Mouse (Mus musculus) left cerebral cortex, adult 2 months (tissue): ENCODE results near the gene 4933427D14Rik. TPM values are rescaled to one million over a fixed set of nuclear protein-coding genes. Genes with fewer than 3 reads are reported as not detected.
A peak's percentile ranks its signal among the peaks of the same experiment; 100 is the strongest.

ENCODE experiments used
- DNase-seq, 2 experiments: peaks; one replicate each; pipeline ENCODE4 v3.0.0; 2021 to 2022; ENCODE audit warnings: low spot score in 2 of 2, mixed read lengths in 1 of 2; ENCODE audit errors: extremely low spot score in 1 of 2
- H3K27ac ChIP-seq: fragments of 200-600 bp; 2 replicates; pipeline ENCODE4 v1.8.1; 2022
- H3K4me3 ChIP-seq: fragments of 200-600 bp; 2 replicates; pipeline ENCODE4 v1.8.1; 2022
- CTCF ChIP-seq: fragments of 200-600 bp; IDR thresholded peaks from 2 replicates; pipeline ENCODE4 v1.8.1; 2022; ENCODE audit warnings: antibody characterized with exemption, mild to moderate bottlenecking, moderate library complexity
- intact Hi-C: fragments of 180-260 bp; cut with DNase I; formaldehyde crosslinking; loops from one replicate; pipeline ENCODE4 v1.15.1; 2025
- total RNA-seq, 2 experiments: library from RNA; stranded (reverse); gene quantifications; 2 replicates each; pipeline ENCODE4 v1.2.3; 2021

4933427D14Rik gene
- total RNA-seq, 2 experiments from 2014 or later: 30.5 to 39.7 TPM

- peak; percentile 97 for TF ChIP-seq CTCF
These were observed 17.6 kb upstream of the 4933427D14Rik start for GRCm38 (mm10) chr11:72224865-72225264.

GRCm38 (mm10) chr11:72223414-72223813, 16.2 kb upstream of the 4933427D14Rik start:
- no peak for DNase-seq
- intact Hi-C loops: loop anchor here (2.0 to 5.0 kb wide), 2 partner anchors 119 to 339 kb away; no protein-coding TSS in a partner anchor
- Histone ChIP-seq H3K4me3 (no peak overlapping the region), H3K27ac (no peak overlapping the region)
- no peak for TF ChIP-seq CTCF

More at GRCm38 (mm10) chr11:72224865-72225264, 17.6 kb upstream of the 4933427D14Rik start:
- no peak overlapping the region for H3K4me3 ChIP-seq
- H3K27ac ChIP-seq: no peak overlapping the region
- intact Hi-C loops: loop anchor here (1.0 to 5.0 kb wide), 4 partner anchors 41 to 204 kb away; no protein-coding TSS in a partner anchor
- peak; percentile 73 to 82 for DNase-seq

- Histone ChIP-seq H3K4me3 (no peak overlapping the region), H3K27ac (no peak overlapping the region)
- intact Hi-C loops: loop anchor here (5.0 kb wide), 1 partner anchor 121 kb away; no protein-coding TSS in a partner anchor
- peak; percentile 51 to 74 for DNase-seq
- peak; percentile 97 for TF ChIP-seq CTCF
These were observed 14.0 kb upstream of the 4933427D14Rik start for GRCm38 (mm10) chr11:72221278-72221677.

- no peak overlapping the region for H3K4me3 ChIP-seq
- H3K27ac ChIP-seq: no peak overlapping the region
- no peak for DNase-seq
- intact Hi-C loops: no loop called here
- no peak; the same call in 1 of the 2 replicates for TF ChIP-seq CTCF
These were observed 9.9 kb upstream of the 4933427D14Rik start for GRCm38 (mm10) chr11:72217116-72217515.

- peak; percentile 70 to 77 for DNase-seq
- Histone ChIP-seq H3K27ac (peak within 1 kb of the TSS; percentile 94), H3K4me3 (peak within 1 kb of the TSS; percentile 84)
- no peak for TF ChIP-seq CTCF
- intact Hi-C loops: no loop called here
These were observed 8.1 kb upstream of the 4933427D14Rik start, which contains the start of gene Med31 for GRCm38 (mm10) chr11:72215410-72215797. Med31 (minus strand) TSS chr11:72215592.

- peak overlapping the region; percentile 94 for H3K27ac ChIP-seq
- TF ChIP-seq CTCF: no peak; the same call in 1 of the 2 replicates
- intact Hi-C loops: no loop called here
- DNase-seq: peak; percentile 92 to 93
- peak overlapping the region; percentile 84 for H3K4me3 ChIP-seq
These were observed 7.5 kb upstream of the 4933427D14Rik start for GRCm38 (mm10) chr11:72214591-72215409.

- no peak for TF ChIP-seq CTCF
- H3K27ac ChIP-seq: peak overlapping the region; percentile 93
- peak overlapping the region; percentile 76 for H3K4me3 ChIP-seq
- intact Hi-C loops: loop anchor here (5.0 kb wide), 1 partner anchor 156 kb away; no protein-coding TSS in a partner anchor
- DNase-seq: no peak
These were observed 647 bp upstream of the 4933427D14Rik start for GRCm38 (mm10) chr11:72207834-72208377.

GRCm38 (mm10) chr11:72206341-72207203, 687 bp downstream of the 4933427D14Rik start, which contains the start of gene Gm43951:
Gm43951 (minus strand) TSS chr11:72206840.
- intact Hi-C loops: loop anchor here (5.0 kb wide), 1 partner anchor 154 kb away; no protein-coding TSS in a partner anchor
- H3K4me3 ChIP-seq: peak within 1 kb of the TSS; percentile 76
- DNase-seq: peak in 1 of 2 experiments; percentile 40
- peak; percentile 11 for TF ChIP-seq CTCF
- H3K27ac ChIP-seq: peak within 1 kb of the TSS; percentile 93

- Histone ChIP-seq H3K27ac (peak overlapping the region; percentile 93), H3K4me3 (peak overlapping the region; percentile 76)
- DNase-seq: peak in 1 of 2 experiments; percentile 25
- intact Hi-C loops: loop anchor here (5.0 kb wide), 1 partner anchor 153 kb away; no protein-coding TSS in a partner anchor
- TF ChIP-seq CTCF: no peak
These were observed 2.0 kb downstream of the 4933427D14Rik start for GRCm38 (mm10) chr11:72205256-72205655.

- H3K27ac ChIP-seq: no peak overlapping the region
- intact Hi-C loops: no loop called here
- TF ChIP-seq CTCF: no peak
These were observed 3.8 kb downstream of the 4933427D14Rik start for GRCm38 (mm10) chr11:72203440-72203839.

GRCm38 (mm10) chr11:72196506-72196905, 10.8 kb downstream of the 4933427D14Rik start:
- no peak overlapping the region for H3K4me3 ChIP-seq
- intact Hi-C loops: no loop called here
- no peak for TF ChIP-seq CTCF
- DNase-seq: no peak
- no peak overlapping the region for H3K27ac ChIP-seq

More at GRCm38 (mm10) chr11:72203440-72203839, 3.8 kb downstream of the 4933427D14Rik start:
- no peak for DNase-seq
- no peak overlapping the region for H3K4me3 ChIP-seq
